Mouse (Mus musculus): ENCODE data around the gene Ptch2. TPM values are rescaled to one million over a fixed set of nuclear protein-coding genes. Genes with fewer than 3 reads are reported as not detected.
A peak's percentile ranks its signal among the peaks of the same experiment; 100 is the strongest.

Ptch2 gene
- total RNA-seq, 1 experiment: 28.2 TPM

- H3K9me3 ChIP-seq (ENCODE audit: control insufficient read depth, insufficient read depth, low read depth, low read length): no peaks in the 10 kb centered on the region
- H3K4me1 ChIP-seq (ENCODE audit: control insufficient read depth in 2 of 2, insufficient read depth in 2 of 2, low read length in 2 of 2, poor library complexity in 1 of 2): peaks cover 7 to 39% of the 10 kb centered on the region in 2 experiments; a peak in 3 of 4 replicates
- DNase-seq (ENCODE audit: low read depth, low spot score): no peak
- peak overlapping the region; percentile 30 to 51 for H3K4me3 ChIP-seq (ENCODE audit: insufficient read depth in 1 of 2, low read depth in 1 of 2, low read length in 2 of 2, poor library complexity in 1 of 2, severe bottlenecking in 1 of 2)
- peaks cover 19% of the 10 kb centered on the region for H3K36me3 ChIP-seq (ENCODE audit: control insufficient read depth, insufficient read depth, low read length, poor library complexity, severe bottlenecking)
- H3K27ac ChIP-seq (ENCODE audit: insufficient read depth, low read depth, low read length, poor library complexity, severe bottlenecking): peak overlapping the region; percentile 98
- H3K9ac ChIP-seq (ENCODE audit: insufficient read depth, low read depth, low read length, poor library complexity, severe bottlenecking): peak overlapping the region; percentile 75
- in situ Hi-C loops (cut with MboI; ENCODE audit: low sequenced_read_pairs in 2 of 2, unreplicated experiment in 2 of 2): loop anchor here in 1 of 2 experiments (25.0 kb wide), 1 partner anchor 312 kb away; the partner anchor contains the start of genes Hpdl, Mutyh and Toe1
- TF ChIP-seq HCFC1 (IDR thresholded peaks at IDR 0.05; ENCODE audit: borderline replicate concordance, insufficient read depth, low read length): no peak
- TF ChIP-seq ZNF384 (IDR thresholded peaks at IDR 0.05; ENCODE audit: low read depth, low read length): no peak
- TF ChIP-seq MAFK (IDR thresholded peaks at IDR 0.05; ENCODE audit: insufficient read depth, low read depth, low read length): no peak
- no peak for TF ChIP-seq ZC3H11A (IDR thresholded peaks at IDR 0.05; ENCODE audit: borderline replicate concordance, low read depth, low read length)
- no peak for TF ChIP-seq CHD2 (IDR thresholded peaks at IDR 0.05; ENCODE audit: low read depth, low read length)
Observed at GRCm38 (mm10) chr4:117124518-117125347, 28.9 kb downstream of the Ptch2 start.

GRCm38 (mm10) chr4:117125348-117125909, 29.6 kb downstream of the Ptch2 start, which contains the start of gene Btbd19:
Btbd19 (minus strand) TSS chr4:117125725.
- H3K4me3 ChIP-seq (ENCODE audit: insufficient read depth in 1 of 2, low read depth in 1 of 2, low read length in 2 of 2, poor library complexity in 1 of 2, severe bottlenecking in 1 of 2): peak within 1 kb of the TSS; percentile 30 to 51

GRCm38 (mm10) chr4:117125910-117126674, 30.2 kb downstream of the Ptch2 start:
- in situ Hi-C loops (cut with MboI; ENCODE audit: low sequenced_read_pairs in 2 of 2, unreplicated experiment in 2 of 2): loop anchor here in 1 of 2 experiments (25.0 kb wide), 1 partner anchor 314 kb away; the partner anchor contains the start of genes Hpdl, Mutyh and Toe1
- Histone ChIP-seq H3K27ac (ENCODE audit: insufficient read depth, low read depth, low read length, poor library complexity, severe bottlenecking) (peak overlapping the region; percentile 98), H3K9me3 (ENCODE audit: control insufficient read depth, insufficient read depth, low read depth, low read length) (no peaks in the 10 kb centered on the region), H3K36me3 (ENCODE audit: control insufficient read depth, insufficient read depth, low read length, poor library complexity, severe bottlenecking) (peaks cover 31% of the 10 kb centered on the region), H3K9ac (ENCODE audit: insufficient read depth, low read depth, low read length, poor library complexity, severe bottlenecking) (peak overlapping the region; percentile 73), H3K4me1 (ENCODE audit: control insufficient read depth in 2 of 2, insufficient read depth in 2 of 2, low read length in 2 of 2, poor library complexity in 1 of 2) (peaks cover 9 to 52% of the 10 kb centered on the region in 2 experiments; a peak in 3 of 4 replicates), H3K4me3 (ENCODE audit: insufficient read depth in 1 of 2, low read depth in 1 of 2, low read length in 2 of 2, poor library complexity in 1 of 2, severe bottlenecking in 1 of 2) (peak overlapping the region in 1 of 2 experiments; percentile 8; a peak in 1 of 4 replicates)
- DNase-seq (ENCODE audit: low read depth, low spot score): peak; percentile 98
- no peak for TF ChIP-seq ZC3H11A (IDR thresholded peaks at IDR 0.05; ENCODE audit: borderline replicate concordance, low read depth, low read length)
- TF ChIP-seq HCFC1 (IDR thresholded peaks at IDR 0.05; ENCODE audit: borderline replicate concordance, insufficient read depth, low read length): no peak
- no peak for TF ChIP-seq ZNF384 (IDR thresholded peaks at IDR 0.05; ENCODE audit: low read depth, low read length)
- TF ChIP-seq CHD2 (IDR thresholded peaks at IDR 0.05; ENCODE audit: low read depth, low read length): 0 out of 2 replicates have a peak, but pooled peaks have one; percentile 11
- TF ChIP-seq MAFK (IDR thresholded peaks at IDR 0.05; ENCODE audit: insufficient read depth, low read depth, low read length): peak; percentile 82

More at GRCm38 (mm10) chr4:117125348-117125909, 29.6 kb downstream of the Ptch2 start, which contains the start of gene Btbd19:
- peaks cover 7 to 46% of the 10 kb centered on the region in 2 experiments; a peak in 3 of 4 replicates for H3K4me1 ChIP-seq (ENCODE audit: control insufficient read depth in 2 of 2, insufficient read depth in 2 of 2, low read length in 2 of 2, poor library complexity in 1 of 2)
- no peak for TF ChIP-seq HCFC1 (IDR thresholded peaks at IDR 0.05; ENCODE audit: borderline replicate concordance, insufficient read depth, low read length)
- TF ChIP-seq ZC3H11A (IDR thresholded peaks at IDR 0.05; ENCODE audit: borderline replicate concordance, low read depth, low read length): no peak
- in situ Hi-C loops (cut with MboI; ENCODE audit: low sequenced_read_pairs in 2 of 2, unreplicated experiment in 2 of 2): loop anchor here in 1 of 2 experiments (25.0 kb wide), 1 partner anchor 313 kb away; the partner anchor contains the start of genes Hpdl, Mutyh and Toe1
- H3K27ac ChIP-seq (ENCODE audit: insufficient read depth, low read depth, low read length, poor library complexity, severe bottlenecking): peak within 1 kb of the TSS; percentile 98
- peak; percentile 72 for DNase-seq (ENCODE audit: low read depth, low spot score)
- H3K36me3 ChIP-seq (ENCODE audit: control insufficient read depth, insufficient read depth, low read length, poor library complexity, severe bottlenecking): peaks cover 25% of the 10 kb centered on the region
- peak within 1 kb of the TSS; percentile 75 for H3K9ac ChIP-seq (ENCODE audit: insufficient read depth, low read depth, low read length, poor library complexity, severe bottlenecking)
- no peaks in the 10 kb centered on the region for H3K9me3 ChIP-seq (ENCODE audit: control insufficient read depth, insufficient read depth, low read depth, low read length)
